Mouse (Mus musculus) layer of hippocampus, adult 11-12 months (tissue): ENCODE data around the gene Olfr323.

Source experiments
- DNase-seq: peaks from one replicate; pipeline ENCODE4 v3.0.0; 2022; ENCODE audit warnings: low spot score

Olfr323 gene

GRCm38 (mm10) chr11:58630401-58630800 is at the start of gene Olfr323:
Gene Olfr323, minus strand, starts transcription at chr11:58630501.
- no peak for DNase-seq

DNA sequence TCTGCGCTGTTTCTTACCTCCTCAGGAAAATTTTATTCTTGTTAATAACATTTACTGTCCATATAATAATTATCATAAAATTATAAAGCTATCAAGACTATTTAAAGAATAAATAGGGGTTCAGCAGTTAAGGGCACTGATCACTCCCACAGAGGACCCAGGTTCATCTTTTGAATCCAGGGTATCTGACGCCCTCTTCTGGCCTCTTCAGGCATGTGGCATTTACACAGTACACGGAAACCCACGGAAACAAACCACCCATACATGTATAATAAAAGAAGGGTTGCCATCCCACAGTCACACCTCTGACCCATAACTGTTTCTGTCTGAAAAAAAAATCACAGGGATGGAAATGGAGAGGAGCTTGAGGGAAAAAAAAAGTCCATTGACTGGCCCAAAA is 41.5 kb upstream of the Olfr323 start:
- no peak for DNase-seq

- no peak for DNase-seq
Observed at GRCm38 (mm10) chr11:58669252-58669651, 39.0 kb upstream of the Olfr323 start.

- DNase-seq, result no peak
Observed at GRCm38 (mm10) chr11:58658596-58658995, 28.3 kb upstream of the Olfr323 start, which contains the start of gene Olfr322. Gene Olfr322, plus strand, starts transcription at chr11:58658782.

DNA sequence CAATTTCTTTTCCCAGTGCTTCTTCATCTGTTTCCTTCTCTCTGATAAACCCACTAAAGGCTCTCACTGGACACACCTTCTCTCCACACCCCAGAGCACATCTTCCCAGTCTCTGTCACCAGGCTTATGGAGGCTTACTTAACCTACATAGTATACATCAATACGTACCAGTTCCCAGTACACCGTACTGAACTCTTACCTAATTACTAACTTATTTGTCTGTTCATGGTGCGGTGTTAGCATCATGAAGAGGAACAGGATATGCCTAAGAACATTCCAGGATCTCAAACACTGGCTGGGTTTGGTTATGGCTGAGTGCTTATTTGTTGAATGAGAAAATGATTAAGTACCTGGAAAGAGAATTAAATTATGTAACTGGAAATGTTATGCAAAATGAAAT is 24.9 kb upstream of the Olfr323 start:
- DNase-seq, result no peak

DNA sequence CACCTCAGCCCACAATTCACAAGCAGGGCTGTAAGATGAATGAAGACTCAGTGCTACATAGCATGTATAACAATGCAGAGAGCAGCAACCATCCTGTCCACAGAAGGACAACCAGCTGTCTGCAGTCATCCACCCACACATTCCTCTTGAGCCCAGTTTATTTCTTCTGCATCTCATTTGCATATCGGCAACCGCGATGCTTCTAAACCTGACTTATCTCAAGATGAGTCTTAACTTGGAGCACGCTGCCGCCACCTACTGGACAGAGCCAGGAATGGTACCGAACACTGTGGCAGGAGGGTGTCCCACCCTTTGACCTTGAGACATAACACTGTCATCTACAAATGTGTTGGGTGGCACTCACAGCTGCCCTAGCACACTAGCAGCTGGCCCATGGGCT is 13.0 kb upstream of the Olfr323 start:
- peak; percentile 27 for DNase-seq

- DNase-seq, result no peak
Observed at GRCm38 (mm10) chr11:58641638-58642358, 11.5 kb upstream of the Olfr323 start.

- no peak for DNase-seq
Observed at GRCm38 (mm10) chr11:58641057-58641456, 10.8 kb upstream of the Olfr323 start.

DNA sequence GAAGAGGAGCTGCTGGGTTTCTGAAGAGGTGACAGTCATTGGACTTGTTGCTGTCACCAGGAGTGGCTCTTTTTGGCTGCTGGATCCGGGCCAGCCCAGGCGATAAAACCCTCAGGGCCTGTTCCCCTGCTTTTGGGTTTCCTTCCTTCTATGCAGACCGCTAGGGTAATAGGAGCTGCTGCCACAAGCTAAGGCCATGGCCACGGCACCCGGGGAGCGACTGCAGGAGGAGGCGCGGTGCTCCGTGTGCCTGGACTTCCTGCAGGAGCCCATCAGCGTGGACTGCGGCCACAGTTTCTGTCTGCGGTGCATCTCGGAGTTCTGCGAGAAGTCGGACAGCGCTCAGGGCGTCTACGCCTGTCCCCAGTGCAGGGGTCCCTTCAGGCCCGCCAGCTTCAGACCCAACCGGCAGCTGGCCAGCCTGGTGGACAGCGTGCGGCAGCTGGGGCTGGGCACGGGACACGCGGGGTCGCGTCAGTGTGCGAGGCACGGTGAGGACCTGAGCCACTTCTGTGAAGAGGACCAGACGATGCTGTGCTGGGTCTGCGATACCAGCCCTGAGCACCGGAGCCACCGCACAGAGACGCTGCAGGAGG is 10.1 kb upstream of the Olfr323 start, which contains the start of gene Trim58:
Trim58 (plus strand) TSS at position 194 of the 596 bp plus-strand sequence.
- DNase-seq, result no peak

- DNase-seq, result no peak
Observed at GRCm38 (mm10) chr11:58638176-58638701, 7.9 kb upstream of the Olfr323 start.

DNA sequence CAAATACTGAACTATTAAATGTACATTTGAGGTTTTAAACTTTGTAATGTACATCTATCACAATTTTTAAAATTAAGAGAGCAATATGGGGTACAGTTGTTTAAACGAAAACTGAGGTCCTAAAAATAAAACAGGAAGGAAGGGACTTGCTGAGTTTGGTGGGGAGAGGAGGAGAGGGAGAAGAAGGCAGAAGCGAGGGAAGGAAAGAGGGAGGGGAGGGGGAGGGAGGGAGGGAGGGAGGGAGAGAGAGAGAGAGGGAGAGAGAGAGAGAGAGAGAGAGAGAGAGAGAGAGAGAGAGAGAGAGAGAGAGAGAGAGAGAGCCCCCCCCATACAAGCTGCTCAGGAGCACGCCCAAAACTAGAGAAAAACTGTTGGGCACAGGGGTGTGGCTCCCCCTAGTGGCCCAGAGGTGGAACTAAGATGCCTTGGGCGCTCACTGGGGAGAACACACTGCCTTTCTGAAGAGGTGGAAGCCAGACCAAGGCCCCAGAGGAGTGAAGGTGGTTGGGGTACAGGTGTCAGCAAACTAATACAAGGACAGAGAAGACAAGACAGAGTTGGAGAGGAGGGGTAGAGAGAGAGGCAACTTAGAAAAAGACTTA is 6.2 kb upstream of the Olfr323 start:
- peak; percentile 41 for DNase-seq

DNA sequence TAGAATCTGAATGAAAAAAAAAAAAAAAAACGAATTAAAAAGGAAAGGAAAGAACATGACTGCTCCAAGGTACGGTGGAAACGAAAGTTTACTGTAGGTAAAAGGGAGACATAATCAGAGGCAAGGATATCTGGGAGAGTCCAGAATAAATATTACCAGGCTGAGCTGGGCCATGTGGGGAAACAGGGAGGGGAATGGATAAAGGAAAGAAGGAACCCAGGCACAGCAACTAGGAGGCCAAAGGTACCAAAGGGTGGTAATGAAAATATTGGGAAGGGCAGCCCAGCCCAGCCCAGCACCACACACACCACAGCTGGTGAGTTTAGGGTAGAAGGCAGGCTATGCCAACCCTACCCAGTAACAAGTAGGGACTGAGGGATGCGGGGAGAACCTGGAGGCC is 4.6 kb upstream of the Olfr323 start:
- DNase-seq, result no peak

DNA sequence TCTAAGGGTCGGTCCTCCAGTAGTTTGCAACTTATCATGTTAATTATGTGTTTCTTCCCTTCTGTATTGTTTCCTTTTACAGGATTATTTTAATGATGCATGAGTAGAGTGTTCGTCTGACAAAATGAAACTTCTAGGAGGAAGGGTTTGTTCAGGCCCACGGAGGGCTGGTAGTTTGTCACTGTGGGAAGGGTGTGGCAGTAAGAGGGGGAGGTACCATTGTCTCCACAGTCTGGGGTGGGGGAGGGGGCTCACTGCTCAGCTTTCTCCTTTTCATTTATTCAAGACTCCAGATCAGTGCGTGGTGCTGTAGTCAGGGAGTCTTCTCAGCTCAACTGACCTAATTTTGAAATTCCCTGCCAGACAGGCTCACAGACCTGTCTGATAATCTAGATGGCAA is 4.2 kb downstream of the Olfr323 start:
- DNase-seq, result no peak

DNA sequence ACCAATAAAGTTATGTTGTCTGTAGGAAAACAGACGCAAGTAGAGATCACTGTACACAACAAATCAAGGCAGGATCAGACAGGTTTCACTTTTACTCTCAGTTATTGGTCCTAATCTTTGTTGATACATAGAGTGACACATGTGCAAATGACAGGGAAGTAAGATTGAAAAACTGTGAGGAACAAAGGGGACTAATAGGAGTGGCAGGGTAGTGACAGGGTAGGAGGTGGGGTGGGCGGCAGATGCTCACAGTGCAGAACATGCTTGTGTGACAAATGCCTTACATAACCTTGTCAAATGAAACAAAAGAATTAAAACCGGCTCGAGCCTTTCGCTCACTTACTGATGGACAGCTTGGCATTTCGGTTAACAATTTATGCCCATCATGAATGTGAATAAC is 11.5 kb downstream of the Olfr323 start:
- peak; percentile 16 for DNase-seq

- DNase-seq, result no peak
Observed at GRCm38 (mm10) chr11:58618369-58618768, 11.9 kb downstream of the Olfr323 start.

- DNase-seq, result no peak
Observed at GRCm38 (mm10) chr11:58615975-58616374, 14.3 kb downstream of the Olfr323 start, which contains the start of gene 2210407C18Rik. Gene 2210407C18Rik, minus strand, starts transcription at chr11:58616075.

- DNase-seq, result no peak
Observed at GRCm38 (mm10) chr11:58614526-58614925, 15.8 kb downstream of the Olfr323 start.

DNA sequence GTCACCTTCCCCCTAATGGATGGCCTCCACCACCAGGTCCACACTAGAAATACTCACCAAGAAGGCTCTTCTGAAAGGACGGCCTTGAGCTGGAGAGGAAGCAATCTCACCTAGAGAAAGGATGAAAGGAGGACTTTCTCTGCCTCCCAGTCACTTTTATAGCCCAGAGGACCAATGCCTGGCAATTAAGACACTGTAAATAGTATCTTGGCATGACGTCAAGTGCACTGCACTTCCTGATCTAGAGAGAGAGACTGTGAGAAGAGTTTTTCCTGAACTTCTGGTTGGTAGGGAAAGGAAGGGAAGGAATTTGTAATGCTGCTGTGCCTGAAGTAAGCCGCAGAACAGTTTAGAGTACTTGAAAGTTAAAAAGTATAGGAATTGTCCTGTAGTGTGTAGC is 16.9 kb downstream of the Olfr323 start:
- no peak for DNase-seq

DNA sequence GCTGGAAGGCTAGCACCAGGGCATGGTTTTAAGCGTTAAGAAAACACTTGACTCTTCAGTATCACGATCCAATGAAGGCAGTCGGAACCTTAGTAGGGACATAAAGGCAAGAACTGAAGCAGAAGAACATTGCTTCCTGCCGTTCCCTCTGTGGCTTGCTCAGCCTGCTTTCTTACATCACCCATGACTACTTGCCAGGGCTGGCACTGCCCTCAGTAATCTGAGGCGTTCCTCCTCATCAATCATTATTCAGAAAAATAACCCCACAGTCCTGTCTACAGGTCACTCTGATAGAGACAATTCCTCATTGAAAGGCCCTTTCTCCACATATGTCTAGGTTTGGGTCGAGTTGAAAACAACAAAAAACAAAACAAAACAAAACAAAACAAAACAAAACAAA is 23.3 kb downstream of the Olfr323 start:
- DNase-seq, result no peak

GRCm38 (mm10) chr11:58606177-58606919 is 24.0 kb downstream of the Olfr323 start:
- DNase-seq, result no peak

DNA sequence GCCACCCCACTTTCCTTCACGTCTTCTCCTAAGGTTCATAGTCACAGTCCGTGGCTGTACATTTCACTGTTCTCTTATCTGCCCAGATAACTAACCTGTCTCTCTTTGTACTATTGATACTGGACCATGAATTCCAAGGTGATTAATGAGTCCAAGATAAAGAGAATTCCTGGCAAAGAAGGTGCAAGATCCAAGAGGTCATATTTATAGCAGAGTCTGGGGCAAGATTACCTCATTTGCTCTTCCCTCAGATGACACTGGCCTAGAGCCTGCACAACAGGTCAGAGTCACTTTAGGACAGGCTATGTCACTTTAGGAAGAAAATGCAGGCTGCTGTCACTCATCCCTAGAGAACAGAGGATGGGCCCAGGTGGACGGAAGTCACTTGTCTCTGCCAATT is 25.1 kb downstream of the Olfr323 start:
- no peak for DNase-seq

GRCm38 (mm10) chr11:58604688-58605087 is 25.6 kb downstream of the Olfr323 start:
- no peak for DNase-seq
